Mouse (Mus musculus): Measurements from ENCODE around the gene Fibp. TPM values are rescaled to one million over a fixed set of nuclear protein-coding genes. Genes with fewer than 3 reads are reported as not detected.

The Fibp gene
- polyA plus RNA-seq, 1 experiment: 140 TPM

DNA sequence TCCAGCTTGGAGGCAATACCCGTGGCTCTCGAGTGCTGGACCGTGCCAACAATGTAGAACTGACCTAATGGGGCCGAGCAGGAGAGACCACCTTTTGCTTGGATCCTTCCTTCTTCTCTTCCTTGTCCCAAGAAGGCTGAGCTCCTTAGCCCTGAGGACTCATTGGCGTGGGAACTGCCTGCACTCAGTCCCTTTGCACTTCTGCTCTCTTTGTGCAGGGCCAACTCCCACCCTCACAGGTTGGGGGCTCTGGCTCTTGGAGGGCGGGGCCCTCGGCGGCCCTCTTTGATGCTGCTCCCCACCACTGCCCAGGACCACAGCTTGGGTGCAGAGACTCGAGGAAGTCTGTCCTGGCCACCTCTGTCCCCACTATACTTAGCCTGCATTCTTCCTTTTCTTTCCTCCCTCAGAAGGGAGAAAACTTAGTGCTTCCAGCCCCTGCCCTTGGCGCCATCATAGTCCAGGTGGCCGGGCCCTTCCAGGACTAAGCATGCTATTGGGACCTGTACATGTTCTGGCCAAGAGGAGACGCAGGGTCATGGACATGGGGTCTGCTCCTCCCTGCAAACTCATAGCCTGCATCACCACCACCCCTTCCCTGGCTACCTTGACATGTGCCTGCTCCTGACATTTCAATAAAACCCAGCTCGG, 33.6 kb upstream of the Fibp start:
- Histone ChIP-seq H3K27me3 (ENCODE audit: control insufficient read depth, insufficient read depth, low read length) (no peaks in the 10 kb centered on the region), H3K4me3 (replicated peaks; ENCODE audit: insufficient read depth, low read depth, low read length) (no peak overlapping the region), H3K27ac (ENCODE audit: insufficient read depth, low read length) (no peak overlapping the region), H3K4me1 (ENCODE audit: control insufficient read depth, insufficient read depth, low read length) (peaks cover 50% of the 10 kb centered on the region)
- WGBS: 82% methylated on average over 13 of the region's 13 CpGs
- DNase-seq: no peak
- no peak for TF ChIP-seq POLR2A (IDR thresholded peaks at IDR 0.05; ENCODE audit: borderline replicate concordance, insufficient read depth, low read length)
- TF ChIP-seq CTCF (IDR thresholded peaks at IDR 0.05; ENCODE audit: borderline replicate concordance, insufficient read depth, low read depth, low read length): no peak

DNA sequence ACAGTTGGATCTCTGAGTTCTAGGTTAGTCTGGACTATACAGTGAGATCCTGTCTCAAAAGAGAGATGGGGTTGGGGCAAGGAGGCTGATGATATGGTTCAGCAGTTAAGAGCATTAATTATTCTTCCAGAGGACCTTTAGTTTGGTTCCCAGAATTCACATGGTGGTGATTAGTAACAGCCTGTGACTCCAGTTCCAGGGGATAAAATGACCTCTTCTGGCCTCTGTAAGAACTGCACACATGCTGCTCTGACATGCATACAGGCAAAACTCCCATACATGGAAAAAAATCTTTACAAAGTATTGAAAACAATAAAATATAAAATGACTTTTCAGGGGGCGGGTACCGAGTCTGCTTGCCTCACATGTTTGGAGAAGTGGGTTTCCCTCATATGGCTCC, 32.3 kb upstream of the Fibp start:
- Histone ChIP-seq H3K4me3 (replicated peaks; ENCODE audit: insufficient read depth, low read depth, low read length) (no peak overlapping the region), H3K27ac (ENCODE audit: insufficient read depth, low read length) (no peak overlapping the region), H3K4me1 (ENCODE audit: control insufficient read depth, insufficient read depth, low read length) (peaks cover 40% of the 10 kb centered on the region), H3K27me3 (ENCODE audit: control insufficient read depth, insufficient read depth, low read length) (no peaks in the 10 kb centered on the region)
- peak in 1 of 2 experiments; percentile 45 for DNase-seq
- WGBS: 95% methylated on average over 2 of the region's 2 CpGs
- TF ChIP-seq CTCF (IDR thresholded peaks at IDR 0.05; ENCODE audit: borderline replicate concordance, insufficient read depth, low read depth, low read length): peak; percentile 39; the same call in 1 of the 2 replicates
- TF ChIP-seq POLR2A (IDR thresholded peaks at IDR 0.05; ENCODE audit: borderline replicate concordance, insufficient read depth, low read length): no peak

DNA sequence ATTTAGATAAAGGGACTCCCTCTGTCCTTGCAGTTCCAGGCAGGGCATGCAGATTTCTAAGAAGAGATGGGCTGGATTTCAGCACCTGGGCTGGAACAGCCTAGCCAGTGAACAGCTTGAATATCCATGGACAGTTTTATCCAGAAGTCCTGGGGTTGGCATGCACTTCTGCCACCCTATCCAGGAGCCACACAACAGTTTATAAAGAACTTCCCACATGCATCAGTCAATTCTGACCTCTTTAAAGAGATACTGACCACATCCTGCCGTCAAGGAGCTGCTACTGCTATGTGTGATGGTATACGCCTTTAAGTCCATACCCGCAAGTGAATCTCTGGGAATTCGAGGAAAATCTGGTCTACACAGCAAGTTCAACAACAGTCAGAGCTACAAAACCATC, 31.2 kb upstream of the Fibp start:
- 61% methylated on average over 4 of the region's 4 CpGs for WGBS
- no peak for DNase-seq
- Histone ChIP-seq H3K4me1 (ENCODE audit: control insufficient read depth, insufficient read depth, low read length) (peaks cover 45% of the 10 kb centered on the region), H3K27me3 (ENCODE audit: control insufficient read depth, insufficient read depth, low read length) (no peaks in the 10 kb centered on the region), H3K27ac (ENCODE audit: insufficient read depth, low read length) (0 out of 2 replicates have a peak overlapping the region, but pooled peaks have one; percentile 4), H3K4me3 (replicated peaks; ENCODE audit: insufficient read depth, low read depth, low read length) (no peak overlapping the region)
- TF ChIP-seq POLR2A (IDR thresholded peaks at IDR 0.05; ENCODE audit: borderline replicate concordance, insufficient read depth, low read length): no peak
- TF ChIP-seq CTCF (IDR thresholded peaks at IDR 0.05; ENCODE audit: borderline replicate concordance, insufficient read depth, low read depth, low read length): no peak

DNA sequence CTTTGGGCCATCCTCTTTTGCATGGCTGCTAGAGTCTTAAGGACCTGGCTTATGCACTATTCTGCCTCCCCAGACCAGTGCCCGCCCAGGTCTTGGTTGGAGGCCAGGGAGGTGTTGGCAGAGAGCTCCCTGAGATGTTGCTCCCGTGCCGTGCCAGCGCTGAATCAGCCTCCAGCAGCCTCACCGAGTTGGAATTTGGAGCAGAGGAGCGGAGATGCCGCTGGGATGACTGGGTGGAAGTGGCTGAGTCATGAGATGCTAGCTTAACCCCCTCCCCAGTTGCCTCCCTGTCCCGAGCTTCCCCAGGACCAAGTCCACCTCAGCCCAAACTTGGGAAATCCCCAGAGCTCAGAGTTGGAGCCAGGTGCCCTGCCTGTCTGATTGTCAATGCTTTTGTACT, 30.6 kb upstream of the Fibp start:
- Histone ChIP-seq H3K27me3 (ENCODE audit: control insufficient read depth, insufficient read depth, low read length) (no peaks in the 10 kb centered on the region), H3K27ac (ENCODE audit: insufficient read depth, low read length) (peak overlapping the region; percentile 4; the same call in 1 of the 2 replicates), H3K4me1 (ENCODE audit: control insufficient read depth, insufficient read depth, low read length) (peaks cover 45% of the 10 kb centered on the region), H3K4me3 (replicated peaks; ENCODE audit: insufficient read depth, low read depth, low read length) (no peak overlapping the region)
- DNase-seq: peak; percentile 80 to 81
- WGBS: 6% methylated on average over 8 of the region's 8 CpGs
- no peak for TF ChIP-seq POLR2A (IDR thresholded peaks at IDR 0.05; ENCODE audit: borderline replicate concordance, insufficient read depth, low read length)
- no peak for TF ChIP-seq CTCF (IDR thresholded peaks at IDR 0.05; ENCODE audit: borderline replicate concordance, insufficient read depth, low read depth, low read length)

DNA sequence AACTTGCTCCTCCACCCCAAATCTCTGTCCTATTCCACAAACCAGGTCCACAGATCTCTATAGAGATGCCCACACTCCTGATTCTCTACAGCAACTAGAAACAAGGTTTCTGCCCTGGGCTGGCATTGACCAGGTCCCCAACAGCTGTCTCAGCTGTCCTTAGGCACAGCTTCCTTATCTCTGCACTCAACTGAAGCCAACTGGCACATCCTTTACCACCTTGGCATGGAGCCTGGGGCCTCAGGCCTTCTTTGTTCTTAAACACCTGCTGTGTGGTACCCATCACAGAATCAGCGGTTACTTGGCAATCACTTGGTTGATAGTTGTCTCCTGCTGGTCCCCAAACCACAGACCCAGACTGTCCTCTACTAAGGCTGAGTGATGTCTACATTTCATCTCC, 30.0 kb upstream of the Fibp start:
- Histone ChIP-seq H3K4me1 (ENCODE audit: control insufficient read depth, insufficient read depth, low read length) (peaks cover 45% of the 10 kb centered on the region), H3K27ac (ENCODE audit: insufficient read depth, low read length) (peak overlapping the region; percentile 4; the same call in 1 of the 2 replicates), H3K4me3 (replicated peaks; ENCODE audit: insufficient read depth, low read depth, low read length) (no peak overlapping the region), H3K27me3 (ENCODE audit: control insufficient read depth, insufficient read depth, low read length) (no peaks in the 10 kb centered on the region)
- no peak for TF ChIP-seq POLR2A (IDR thresholded peaks at IDR 0.05; ENCODE audit: borderline replicate concordance, insufficient read depth, low read length)
- TF ChIP-seq CTCF (IDR thresholded peaks at IDR 0.05; ENCODE audit: borderline replicate concordance, insufficient read depth, low read depth, low read length): no peak
- peak in 1 of 2 experiments; percentile 32 for DNase-seq
- WGBS: 24% methylated on average over 1 of the region's 1 CpGs

DNA sequence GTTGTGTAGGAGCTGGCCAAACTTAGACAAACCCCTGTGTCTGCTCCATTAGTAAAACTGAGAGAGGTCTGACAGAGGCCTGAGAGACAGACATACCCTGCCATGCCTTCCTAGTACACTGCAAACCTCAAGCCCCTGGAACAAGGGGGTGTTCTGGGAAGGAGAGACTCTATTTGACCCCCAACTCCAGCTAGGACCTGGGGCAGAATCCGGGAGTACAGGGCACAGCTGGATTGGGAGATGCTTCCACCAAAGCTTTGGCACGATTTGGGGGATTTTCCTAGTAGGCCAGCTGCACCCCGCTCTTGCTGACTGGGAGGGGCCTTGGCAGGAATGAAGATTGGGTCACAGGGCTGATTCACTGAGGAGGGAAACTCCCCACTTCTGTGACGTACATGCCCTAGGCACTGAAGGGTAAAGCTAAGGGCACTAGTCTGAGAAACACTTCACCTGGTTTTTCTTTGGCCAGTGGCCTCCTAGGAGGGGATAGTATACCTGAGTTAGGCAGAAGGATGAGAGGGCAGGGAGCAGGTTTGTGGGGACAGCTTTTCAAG, 28.4 kb upstream of the Fibp start:
- 69% methylated on average over 4 of the region's 4 CpGs for WGBS
- H3K27ac ChIP-seq (ENCODE audit: insufficient read depth, low read length): no peak overlapping the region
- DNase-seq: no peak

DNA sequence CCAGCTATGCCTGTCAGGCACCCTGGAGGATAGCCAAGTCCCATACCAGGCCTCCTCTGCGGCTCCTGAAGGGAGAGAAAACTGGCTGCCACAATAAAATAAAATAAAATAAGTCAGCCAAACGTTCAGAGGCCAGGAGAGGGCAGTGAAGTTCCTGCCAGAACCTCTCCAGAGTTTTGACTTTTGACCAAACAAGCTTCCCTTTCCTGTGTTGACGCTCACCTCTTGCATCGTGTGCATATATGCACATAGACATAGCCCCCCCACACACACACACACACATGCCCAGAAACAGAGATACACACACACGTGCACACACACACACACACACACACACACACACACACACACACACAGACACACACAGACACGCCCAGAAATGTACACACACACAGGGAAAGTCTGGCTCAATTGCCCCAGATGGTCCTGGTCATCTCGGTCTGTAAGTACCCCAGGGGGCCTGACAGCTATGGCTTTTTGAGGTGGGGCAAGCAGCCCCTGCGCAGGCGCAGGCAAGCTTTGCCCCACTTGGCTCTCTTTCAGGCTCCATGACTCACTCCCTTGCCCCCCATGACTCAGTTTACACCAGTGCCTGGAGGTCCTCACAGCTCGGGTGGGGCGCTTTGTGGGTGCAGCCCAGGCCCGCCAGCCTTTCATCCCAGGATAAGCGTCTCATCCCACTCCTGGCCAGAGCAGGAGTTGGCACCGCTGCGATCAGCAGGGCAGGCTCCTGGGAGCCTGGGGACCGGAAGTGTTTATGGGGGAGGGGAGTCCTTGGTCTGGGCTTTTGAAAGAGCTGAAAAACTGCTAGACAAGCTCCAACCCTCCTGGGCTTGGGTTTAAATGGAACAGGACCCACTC, 27.2 kb upstream of the Fibp start:
- Histone ChIP-seq H3K4me3 (replicated peaks; ENCODE audit: insufficient read depth, low read depth, low read length) (no peak overlapping the region), H3K27me3 (ENCODE audit: control insufficient read depth, insufficient read depth, low read length) (no peaks in the 10 kb centered on the region), H3K4me1 (ENCODE audit: control insufficient read depth, insufficient read depth, low read length) (peaks cover 32% of the 10 kb centered on the region), H3K27ac (ENCODE audit: insufficient read depth, low read length) (no peak overlapping the region)
- WGBS: 4% methylated on average over 16 of the region's 16 CpGs
- TF ChIP-seq CTCF (IDR thresholded peaks at IDR 0.05; ENCODE audit: borderline replicate concordance, insufficient read depth, low read depth, low read length): peak; percentile 33; the same call in 1 of the 2 replicates
- TF ChIP-seq POLR2A (IDR thresholded peaks at IDR 0.05; ENCODE audit: borderline replicate concordance, insufficient read depth, low read length): no peak
- DNase-seq: peak; percentile 43 to 47

More for the DNA sequence above, 28.4 kb upstream of the Fibp start:
- Histone ChIP-seq H3K4me1 (ENCODE audit: control insufficient read depth, insufficient read depth, low read length) (peaks cover 34% of the 10 kb centered on the region), H3K27me3 (ENCODE audit: control insufficient read depth, insufficient read depth, low read length) (no peaks in the 10 kb centered on the region), H3K4me3 (replicated peaks; ENCODE audit: insufficient read depth, low read depth, low read length) (no peak overlapping the region)
- TF ChIP-seq CTCF (IDR thresholded peaks at IDR 0.05; ENCODE audit: borderline replicate concordance, insufficient read depth, low read depth, low read length) (no peak), POLR2A (IDR thresholded peaks at IDR 0.05; ENCODE audit: borderline replicate concordance, insufficient read depth, low read length) (no peak)
